Mouse (Mus musculus): ENCODE data around the gene Ficd. TPM values are rescaled to one million over a fixed set of nuclear protein-coding genes. Genes with fewer than 3 reads are reported as not detected.

Gene Ficd
- polyA plus RNA-seq (2014; fragmentation: Nextera tagmentation; extraction: Ambion mirVana) = 4.0 and 4.6 TPM in 2 replicates

GRCm38 (mm10) chr5:113735345-113736112, at the start of gene Ficd:
Gene Ficd, plus strand, starts transcription at chr5:113735803.
- H3K27ac ChIP-seq (replicated peaks in 1 of 2; ENCODE audit: control insufficient read depth in 1 of 2, insufficient read depth in 1 of 2, low read depth in 2 of 2, low read length in 2 of 2) = peak within 1 kb of the TSS; percentile 79 to 89
- H3K4me1 ChIP-seq (ENCODE audit: control insufficient read depth in 2 of 2, insufficient read depth in 2 of 2, low read length in 2 of 2) = peaks cover 8 to 9% of the 10 kb centered on the region in 2 experiments
- H3K9me3 ChIP-seq (ENCODE audit: control insufficient read depth, low read length) = no peaks in the 10 kb centered on the region
- ATAC-seq (ENCODE audit: insufficient number of reproducible peaks, insufficient read depth, low FRiP score, low read depth) = peak; percentile 95
- H3K36me3 ChIP-seq (ENCODE audit: control insufficient read depth, insufficient read depth, low read length) = peaks cover 35% of the 10 kb centered on the region
- H3K4me3 ChIP-seq (ENCODE audit: control insufficient read depth in 1 of 2, insufficient read depth in 1 of 2, low read depth in 1 of 2, low read length in 2 of 2) = peak within 1 kb of the TSS; percentile 71 to 83
- peak within 1 kb of the TSS; percentile 73 for H3K9ac ChIP-seq (ENCODE audit: low read length)
- 0 out of 2 replicates have a peak, but pooled peaks cover 3% of the 10 kb centered on the region for H3K27me3 ChIP-seq (ENCODE audit: control insufficient read depth, insufficient read depth, low read length)
- peak within 1 kb of the TSS; percentile 85 for H3K4me2 ChIP-seq (ENCODE audit: low read length)
- WGBS = 1% methylated on average over 71 of the region's 71 CpGs

GRCm38 (mm10) chr5:113687514-113687913, 48.1 kb upstream of the Ficd start:
- Histone ChIP-seq H3K4me2 (ENCODE audit: low read length) (no peak overlapping the region), H3K9me3 (ENCODE audit: control insufficient read depth, low read length) (no peaks in the 10 kb centered on the region), H3K36me3 (ENCODE audit: control insufficient read depth, insufficient read depth, low read length) (no peaks in the 10 kb centered on the region), H3K27me3 (ENCODE audit: control insufficient read depth, insufficient read depth, low read length) (no peaks in the 10 kb centered on the region), H3K27ac (replicated peaks in 1 of 2; ENCODE audit: control insufficient read depth in 1 of 2, insufficient read depth in 1 of 2, low read depth in 2 of 2, low read length in 2 of 2) (no peak overlapping the region), H3K9ac (ENCODE audit: low read length) (no peak overlapping the region), H3K4me1 (ENCODE audit: control insufficient read depth in 2 of 2, insufficient read depth in 2 of 2, low read length in 2 of 2) (no peaks in the 10 kb centered on the region), H3K4me3 (ENCODE audit: control insufficient read depth in 1 of 2, insufficient read depth in 1 of 2, low read depth in 1 of 2, low read length in 2 of 2) (no peak overlapping the region)
- WGBS = 68% methylated on average over 5 of the region's 5 CpGs
- ATAC-seq (ENCODE audit: insufficient number of reproducible peaks, insufficient read depth, low FRiP score, low read depth) = no peak

- Histone ChIP-seq H3K4me2 (ENCODE audit: low read length) (no peak overlapping the region), H3K4me1 (ENCODE audit: control insufficient read depth in 2 of 2, insufficient read depth in 2 of 2, low read length in 2 of 2) (no peaks in the 10 kb centered on the region), H3K27me3 (ENCODE audit: control insufficient read depth, insufficient read depth, low read length) (no peaks in the 10 kb centered on the region), H3K9me3 (ENCODE audit: control insufficient read depth, low read length) (peaks cover 6% of the 10 kb centered on the region; the same call in 1 of the 2 replicates), H3K27ac (replicated peaks in 1 of 2; ENCODE audit: control insufficient read depth in 1 of 2, insufficient read depth in 1 of 2, low read depth in 2 of 2, low read length in 2 of 2) (no peak overlapping the region), H3K9ac (ENCODE audit: low read length) (no peak overlapping the region), H3K36me3 (ENCODE audit: control insufficient read depth, insufficient read depth, low read length) (no peaks in the 10 kb centered on the region), H3K4me3 (ENCODE audit: control insufficient read depth in 1 of 2, insufficient read depth in 1 of 2, low read depth in 1 of 2, low read length in 2 of 2) (no peak overlapping the region)
- 75% methylated on average over 15 of the region's 15 CpGs for WGBS
- no peak for ATAC-seq (ENCODE audit: insufficient number of reproducible peaks, insufficient read depth, low FRiP score, low read depth)
These were observed 45.5 kb upstream of the Ficd start for GRCm38 (mm10) chr5:113690069-113690548.

GRCm38 (mm10) chr5:113690866-113691265, 44.7 kb upstream of the Ficd start:
- no peak overlapping the region for H3K4me2 ChIP-seq (ENCODE audit: low read length)
- no peaks in the 10 kb centered on the region for H3K36me3 ChIP-seq (ENCODE audit: control insufficient read depth, insufficient read depth, low read length)
- H3K9me3 ChIP-seq (ENCODE audit: control insufficient read depth, low read length) = peaks cover 6% of the 10 kb centered on the region; the same call in 1 of the 2 replicates
- H3K27me3 ChIP-seq (ENCODE audit: control insufficient read depth, insufficient read depth, low read length) = no peaks in the 10 kb centered on the region
- H3K27ac ChIP-seq (replicated peaks in 1 of 2; ENCODE audit: control insufficient read depth in 1 of 2, insufficient read depth in 1 of 2, low read depth in 2 of 2, low read length in 2 of 2) = no peak overlapping the region
- WGBS = 82% methylated on average over 2 of the region's 2 CpGs
- H3K9ac ChIP-seq (ENCODE audit: low read length) = no peak overlapping the region
- H3K4me3 ChIP-seq (ENCODE audit: control insufficient read depth in 1 of 2, insufficient read depth in 1 of 2, low read depth in 1 of 2, low read length in 2 of 2) = no peak overlapping the region
- ATAC-seq (ENCODE audit: insufficient number of reproducible peaks, insufficient read depth, low FRiP score, low read depth) = no peak
- H3K4me1 ChIP-seq (ENCODE audit: control insufficient read depth in 2 of 2, insufficient read depth in 2 of 2, low read length in 2 of 2) = no peaks in the 10 kb centered on the region

- H3K4me1 ChIP-seq (ENCODE audit: control insufficient read depth in 2 of 2, insufficient read depth in 2 of 2, low read length in 2 of 2) = no peaks in the 10 kb centered on the region
- no peak overlapping the region for H3K4me3 ChIP-seq (ENCODE audit: control insufficient read depth in 1 of 2, insufficient read depth in 1 of 2, low read depth in 1 of 2, low read length in 2 of 2)
- H3K27me3 ChIP-seq (ENCODE audit: control insufficient read depth, insufficient read depth, low read length) = no peaks in the 10 kb centered on the region
- no peaks in the 10 kb centered on the region for H3K36me3 ChIP-seq (ENCODE audit: control insufficient read depth, insufficient read depth, low read length)
- H3K27ac ChIP-seq (replicated peaks in 1 of 2; ENCODE audit: control insufficient read depth in 1 of 2, insufficient read depth in 1 of 2, low read depth in 2 of 2, low read length in 2 of 2) = no peak overlapping the region
- no peak overlapping the region for H3K9ac ChIP-seq (ENCODE audit: low read length)
- ATAC-seq (ENCODE audit: insufficient number of reproducible peaks, insufficient read depth, low FRiP score, low read depth) = no peak
- H3K4me2 ChIP-seq (ENCODE audit: low read length) = no peak overlapping the region
- 76% methylated on average over 8 of the region's 8 CpGs for WGBS
- H3K9me3 ChIP-seq (ENCODE audit: control insufficient read depth, low read length) = peaks cover 6% of the 10 kb centered on the region; the same call in 1 of the 2 replicates
These were observed 42.3 kb upstream of the Ficd start for GRCm38 (mm10) chr5:113693196-113693755.

- peaks cover 6% of the 10 kb centered on the region; the same call in 1 of the 2 replicates for H3K9me3 ChIP-seq (ENCODE audit: control insufficient read depth, low read length)
- WGBS = 48% methylated on average over 4 of the region's 4 CpGs
- H3K4me1 ChIP-seq (ENCODE audit: control insufficient read depth in 2 of 2, insufficient read depth in 2 of 2, low read length in 2 of 2) = no peaks in the 10 kb centered on the region
- no peaks in the 10 kb centered on the region for H3K27me3 ChIP-seq (ENCODE audit: control insufficient read depth, insufficient read depth, low read length)
- H3K36me3 ChIP-seq (ENCODE audit: control insufficient read depth, insufficient read depth, low read length) = no peaks in the 10 kb centered on the region
- no peak overlapping the region for H3K27ac ChIP-seq (replicated peaks in 1 of 2; ENCODE audit: control insufficient read depth in 1 of 2, insufficient read depth in 1 of 2, low read depth in 2 of 2, low read length in 2 of 2)
- no peak overlapping the region for H3K4me2 ChIP-seq (ENCODE audit: low read length)
- ATAC-seq (ENCODE audit: insufficient number of reproducible peaks, insufficient read depth, low FRiP score, low read depth) = no peak
- H3K4me3 ChIP-seq (ENCODE audit: control insufficient read depth in 1 of 2, insufficient read depth in 1 of 2, low read depth in 1 of 2, low read length in 2 of 2) = no peak overlapping the region
- H3K9ac ChIP-seq (ENCODE audit: low read length) = no peak overlapping the region
These were observed 41.6 kb upstream of the Ficd start for GRCm38 (mm10) chr5:113694000-113694399.

GRCm38 (mm10) chr5:113694415-113694814, 41.2 kb upstream of the Ficd start:
- Histone ChIP-seq H3K4me3 (ENCODE audit: control insufficient read depth in 1 of 2, insufficient read depth in 1 of 2, low read depth in 1 of 2, low read length in 2 of 2) (no peak overlapping the region), H3K4me2 (ENCODE audit: low read length) (no peak overlapping the region)
- no peak for ATAC-seq (ENCODE audit: insufficient number of reproducible peaks, insufficient read depth, low FRiP score, low read depth)

More at GRCm38 (mm10) chr5:113694415-113694814, 41.2 kb upstream of the Ficd start:
- Histone ChIP-seq H3K27ac (replicated peaks in 1 of 2; ENCODE audit: control insufficient read depth in 1 of 2, insufficient read depth in 1 of 2, low read depth in 2 of 2, low read length in 2 of 2) (no peak overlapping the region), H3K9me3 (ENCODE audit: control insufficient read depth, low read length) (peaks cover 6% of the 10 kb centered on the region; the same call in 1 of the 2 replicates), H3K27me3 (ENCODE audit: control insufficient read depth, insufficient read depth, low read length) (no peaks in the 10 kb centered on the region), H3K4me1 (ENCODE audit: control insufficient read depth in 2 of 2, insufficient read depth in 2 of 2, low read length in 2 of 2) (no peaks in the 10 kb centered on the region), H3K36me3 (ENCODE audit: control insufficient read depth, insufficient read depth, low read length) (no peaks in the 10 kb centered on the region), H3K9ac (ENCODE audit: low read length) (no peak overlapping the region)
- WGBS = 50% methylated on average over 5 of the region's 5 CpGs
